Mouse (Mus musculus) heart, embryonic 11.5 days (tissue): Measurements from ENCODE around the gene Ttc28. TPM values are rescaled to one million over a fixed set of nuclear protein-coding genes. Genes with fewer than 3 reads are reported as not detected.

Source experiments
- ATAC-seq: fragments of 200-750 bp; cut with Nextera tagmentation; replicated peaks from 2 replicates; pipeline ENCODE4 v1.8.0; 2017; ENCODE audit warnings: moderate library complexity; ENCODE audit not compliant: insufficient number of reproducible peaks, low FRiP score, low TSS enrichment
- H3K27ac ChIP-seq: fragments of 300-500 bp; sonication (generic); 2 replicates; pipeline ENCODE4 v1.5.1; 2014; ENCODE audit warnings: mild to moderate bottlenecking, low read depth, low read length
- H3K27me3 ChIP-seq: fragments of 300-500 bp; sonication (generic); 2 replicates; pipeline ENCODE4 v1.6.1; 2014; ENCODE audit warnings: mild to moderate bottlenecking, low read length, mixed read lengths; ENCODE audit not compliant: control insufficient read depth, insufficient read depth
- H3K36me3 ChIP-seq: fragments of 300-500 bp; sonication (generic); 2 replicates; pipeline ENCODE4 v1.6.1; 2014; ENCODE audit warnings: mild to moderate bottlenecking, low read length, moderate library complexity, mixed read lengths; ENCODE audit not compliant: control insufficient read depth, insufficient read depth
- H3K4me1 ChIP-seq: fragments of 300-500 bp; sonication (generic); 2 replicates; pipeline ENCODE4 v1.6.1; 2014; ENCODE audit warnings: low read length; ENCODE audit not compliant: control insufficient read depth, insufficient read depth
- H3K4me2 ChIP-seq: fragments of 300-500 bp; sonication (generic); 2 replicates; pipeline ENCODE4 v1.6.1; 2014; ENCODE audit warnings: mild to moderate bottlenecking, moderate library complexity
- H3K4me3 ChIP-seq: fragments of 300-500 bp; sonication (generic); 2 replicates; pipeline ENCODE4 v1.5.1; 2014; ENCODE audit warnings: low read depth, low read length
- H3K9ac ChIP-seq: fragments of 300-500 bp; sonication (generic); 2 replicates; pipeline ENCODE4 v1.6.1; 2014; ENCODE audit warnings: mild to moderate bottlenecking, low read depth, low read length, moderate library complexity
- H3K9me3 ChIP-seq: fragments of 300-500 bp; sonication (generic); replicated peaks from 2 replicates; pipeline ENCODE4 v1.6.1; 2016; ENCODE audit warnings: low read length; ENCODE audit not compliant: control insufficient read depth
- WGBS: fragments of 180-500 bp; shearing (Covaris S2); extraction: QIAGEN DNeasy Blood & Tissue Kit; methylation state at CpG from one replicate; pipeline ENCODE4 v1.1.7; 2014; ENCODE audit not compliant: insufficient replicate concordance; 5-methylcytosine and 5-hydroxymethylcytosine counted together
- polyA plus RNA-seq: library from polyadenylated mRNA; unstranded; fragments of >200 nt; fragmentation: Nextera tagmentation; extraction: Ambion mirVana; gene quantifications from 2 replicates; pipeline ENCODE4 v1.2.1, GENCODE M21; 2014

The Ttc28 gene
- polyA plus RNA-seq, 1 experiment from 2014 or later: 8.1 TPM

DNA sequence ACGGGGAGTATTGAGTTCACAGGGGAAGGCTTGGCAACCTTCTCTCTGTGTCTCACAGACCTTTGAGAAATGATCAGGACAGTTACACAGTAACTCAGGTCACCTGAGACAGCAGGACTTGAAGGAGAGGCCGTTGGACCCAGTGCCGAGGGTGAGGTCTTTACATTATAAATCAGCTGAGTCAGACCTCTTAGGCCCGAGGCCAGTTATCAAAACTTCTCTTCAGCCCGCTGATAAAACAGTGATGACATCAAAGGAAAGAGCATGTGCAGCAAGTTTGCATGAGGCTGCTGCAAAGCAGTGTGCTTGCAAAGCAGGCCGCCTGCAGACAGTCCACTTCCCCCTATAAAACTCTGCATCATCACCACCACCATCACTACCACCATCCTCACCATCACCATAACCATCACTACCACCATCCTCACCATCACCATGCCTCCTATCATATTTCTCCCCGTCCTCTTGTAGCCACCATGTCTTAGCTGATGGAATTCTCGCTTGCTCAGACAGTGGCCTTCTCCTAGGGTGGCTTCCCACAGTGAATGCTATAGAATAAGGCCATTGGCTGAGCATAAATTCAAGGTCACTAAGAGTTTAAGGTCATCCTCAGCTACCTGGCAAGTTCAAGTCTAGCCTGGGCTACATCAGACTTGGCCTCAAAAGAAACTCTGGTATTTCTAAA is 234.2 kb downstream of the Ttc28 start:
- Histone ChIP-seq H3K4me1 (peaks cover 17% of the 10 kb centered on the region), H3K36me3 (no peaks in the 10 kb centered on the region), H3K4me2 (no peak overlapping the region), H3K27me3 (peaks cover 18% of the 10 kb centered on the region), H3K9ac (no peak overlapping the region), H3K9me3 (no peaks in the 10 kb centered on the region), H3K4me3 (no peak overlapping the region), H3K27ac (no peak overlapping the region)
- WGBS: 33% methylated on average over 8 of the region's 8 CpGs
- ATAC-seq: no peak

DNA sequence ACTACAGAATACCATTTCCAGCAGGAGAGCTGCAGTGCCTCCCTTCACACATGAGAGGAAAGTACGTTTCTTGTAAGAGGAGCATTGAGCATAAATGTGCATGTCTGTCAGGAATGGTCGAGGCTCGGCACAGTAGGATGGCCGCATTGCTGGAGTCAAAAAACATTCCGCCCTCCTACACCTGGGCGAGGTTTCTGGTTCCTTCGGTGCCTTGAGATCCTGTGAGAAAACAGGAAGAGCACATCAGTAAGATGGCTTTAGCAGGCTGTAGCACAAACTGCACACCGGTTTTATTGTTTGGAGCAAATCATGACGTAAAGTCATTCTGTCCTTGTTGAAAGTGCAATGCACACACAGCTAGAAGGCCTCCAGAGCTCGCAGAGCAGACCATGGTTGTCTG is 235.0 kb downstream of the Ttc28 start:
- no peak for ATAC-seq
- Histone ChIP-seq H3K4me2 (no peak overlapping the region), H3K4me1 (peaks cover 18% of the 10 kb centered on the region), H3K9ac (no peak overlapping the region), H3K4me3 (no peak overlapping the region), H3K27me3 (peaks cover 16% of the 10 kb centered on the region), H3K27ac (no peak overlapping the region), H3K36me3 (no peaks in the 10 kb centered on the region), H3K9me3 (no peaks in the 10 kb centered on the region)
- WGBS: 78% methylated on average over 10 of the region's 10 CpGs

GRCm38 (mm10) chr5:111115519-111116350 is 236.1 kb downstream of the Ttc28 start:
- no peak for ATAC-seq
- no peaks in the 10 kb centered on the region for H3K9me3 ChIP-seq
- peaks cover 28% of the 10 kb centered on the region for H3K4me1 ChIP-seq
- no peak overlapping the region for H3K9ac ChIP-seq
- no peak overlapping the region for H3K4me3 ChIP-seq
- H3K36me3 ChIP-seq: no peaks in the 10 kb centered on the region
- peak overlapping the region; percentile 41; the same call in 1 of the 2 replicates for H3K27ac ChIP-seq
- 54% methylated on average over 15 of the region's 15 CpGs for WGBS
- H3K4me2 ChIP-seq: no peak overlapping the region
- H3K27me3 ChIP-seq: peaks cover 17% of the 10 kb centered on the region

GRCm38 (mm10) chr5:111119805-111120204 is 240.2 kb downstream of the Ttc28 start:
- no peak overlapping the region for H3K9ac ChIP-seq
- H3K27me3 ChIP-seq: peaks cover 15% of the 10 kb centered on the region
- no peaks in the 10 kb centered on the region for H3K9me3 ChIP-seq
- no peak for ATAC-seq
- WGBS: 65% methylated on average over 3 of the region's 3 CpGs
- peaks cover 21% of the 10 kb centered on the region for H3K4me1 ChIP-seq
- no peak overlapping the region for H3K4me2 ChIP-seq
- H3K27ac ChIP-seq: no peak overlapping the region
- no peaks in the 10 kb centered on the region for H3K36me3 ChIP-seq
- no peak overlapping the region for H3K4me3 ChIP-seq

- H3K4me1 ChIP-seq: peaks cover 21% of the 10 kb centered on the region
- H3K4me2 ChIP-seq: no peak overlapping the region
- no peaks in the 10 kb centered on the region for H3K36me3 ChIP-seq
- no peak overlapping the region for H3K27ac ChIP-seq
- no peak overlapping the region for H3K9ac ChIP-seq
- ATAC-seq: no peak
- no peaks in the 10 kb centered on the region for H3K9me3 ChIP-seq
- no peak overlapping the region for H3K4me3 ChIP-seq
- H3K27me3 ChIP-seq: peaks cover 15% of the 10 kb centered on the region
- WGBS: 81% methylated on average over 7 of the region's 7 CpGs
Observed at GRCm38 (mm10) chr5:111120298-111120697, 240.7 kb downstream of the Ttc28 start.

GRCm38 (mm10) chr5:111120705-111121420 is 241.3 kb downstream of the Ttc28 start:
- H3K36me3 ChIP-seq: no peaks in the 10 kb centered on the region
- H3K4me2 ChIP-seq: no peak overlapping the region
- 72% methylated on average over 10 of the region's 10 CpGs for WGBS
- ATAC-seq: no peak
- peaks cover 15% of the 10 kb centered on the region for H3K27me3 ChIP-seq
- H3K27ac ChIP-seq: no peak overlapping the region
- H3K9ac ChIP-seq: no peak overlapping the region
- H3K4me3 ChIP-seq: no peak overlapping the region
- no peaks in the 10 kb centered on the region for H3K9me3 ChIP-seq
- peaks cover 17% of the 10 kb centered on the region for H3K4me1 ChIP-seq

DNA sequence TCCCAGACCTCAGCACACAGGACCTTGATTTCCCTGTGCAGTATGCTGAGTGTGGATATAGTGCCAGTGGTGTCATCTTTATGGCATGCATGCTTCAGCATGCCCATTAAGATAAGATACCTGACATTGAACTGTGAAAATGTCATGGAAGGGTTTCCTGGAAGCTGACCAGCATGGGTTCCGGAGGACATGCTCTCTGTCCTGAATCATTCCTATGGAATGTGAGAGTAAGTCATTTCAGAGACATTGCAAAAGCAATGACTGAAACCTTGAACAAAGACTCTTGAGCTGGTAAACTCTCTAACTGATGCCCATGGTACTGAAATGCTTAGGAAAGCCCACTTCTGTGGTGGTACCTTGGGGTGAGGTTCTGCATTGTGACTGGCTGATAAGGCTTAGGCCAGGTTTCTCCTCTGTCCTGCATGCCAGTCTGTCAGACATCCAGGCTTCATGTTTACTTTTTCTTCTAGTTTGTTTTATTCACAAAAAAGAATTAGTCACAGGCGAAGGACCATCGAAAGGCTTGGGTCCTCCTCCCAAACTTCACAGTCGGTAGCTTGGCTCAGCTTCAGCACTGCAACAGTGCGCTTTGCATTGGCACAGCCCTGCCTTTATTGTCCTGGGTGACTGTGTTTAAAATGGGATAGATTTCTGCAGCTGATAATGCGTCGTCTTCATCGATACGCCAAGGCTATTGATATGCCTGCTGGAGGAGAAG is 242.9 kb downstream of the Ttc28 start:
- no peak overlapping the region for H3K9ac ChIP-seq
- H3K27me3 ChIP-seq: peaks cover 12% of the 10 kb centered on the region
- no peak overlapping the region for H3K4me3 ChIP-seq
- H3K9me3 ChIP-seq: no peaks in the 10 kb centered on the region
- no peaks in the 10 kb centered on the region for H3K36me3 ChIP-seq
- peaks cover 17% of the 10 kb centered on the region for H3K4me1 ChIP-seq
- H3K27ac ChIP-seq: no peak overlapping the region
- WGBS: 72% methylated on average over 9 of the region's 9 CpGs
- no peak overlapping the region for H3K4me2 ChIP-seq
- no peak for ATAC-seq

DNA sequence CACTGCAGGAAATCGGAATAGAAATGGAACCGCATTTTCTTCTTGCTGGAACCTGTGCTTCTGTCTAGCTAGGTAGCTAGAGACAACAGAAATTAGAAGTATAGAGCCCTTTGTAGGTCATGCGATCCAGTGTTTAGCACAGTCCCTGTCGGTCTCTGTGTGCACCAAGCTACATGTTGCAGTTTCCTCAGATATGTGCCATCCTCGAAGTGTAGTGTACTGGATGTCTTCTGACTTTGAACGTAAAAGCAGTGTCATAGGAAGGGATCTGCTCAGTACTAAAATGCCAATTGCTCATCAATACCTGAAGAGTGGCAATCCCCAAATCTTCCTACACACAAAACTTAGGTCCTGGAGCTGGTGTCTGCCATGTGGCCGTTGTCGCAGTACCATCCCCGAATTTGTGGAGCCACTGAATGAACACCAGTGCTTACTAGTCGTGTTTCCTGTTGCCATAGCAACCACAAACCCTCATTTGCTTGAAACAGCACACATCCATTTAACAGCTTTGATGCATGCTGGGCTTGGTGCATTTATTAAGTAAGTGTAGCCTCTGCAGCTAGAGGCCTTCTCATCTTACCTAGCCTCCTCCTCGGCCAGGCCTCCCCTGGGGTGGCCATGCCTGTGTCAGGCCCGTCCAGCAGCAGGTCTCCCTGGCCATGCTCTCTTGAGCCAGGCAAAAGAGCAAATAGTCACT is 243.6 kb downstream of the Ttc28 start:
- H3K27me3 ChIP-seq: peaks cover 8% of the 10 kb centered on the region
- no peak overlapping the region for H3K4me2 ChIP-seq
- H3K4me1 ChIP-seq: peaks cover 17% of the 10 kb centered on the region
- H3K9ac ChIP-seq: no peak overlapping the region
- no peaks in the 10 kb centered on the region for H3K9me3 ChIP-seq
- H3K4me3 ChIP-seq: no peak overlapping the region
- no peaks in the 10 kb centered on the region for H3K36me3 ChIP-seq
- no peak for ATAC-seq
- 69% methylated on average over 12 of the region's 12 CpGs for WGBS
- H3K27ac ChIP-seq: no peak overlapping the region
